Mouse (Mus musculus) midbrain, embryonic 16.5 days (tissue): ENCODE results near the gene Gm21411. TPM values are rescaled to one million over a fixed set of nuclear protein-coding genes. Genes with fewer than 3 reads are reported as not detected.
"Not testable (repeated sequence)": the region's sequence is repeated elsewhere in the genome, so short reads cannot be mapped to it uniquely, and the experiment has no call there.

Source experiments
- ATAC-seq: fragments of 200-750 bp; cut with Nextera tagmentation; 2 replicates; pipeline ENCODE4 v1.8.0; 2017; ENCODE audit warnings: moderate TSS enrichment
- H3K27ac ChIP-seq: fragments of 300-500 bp; sonication (generic); 2 replicates; pipeline ENCODE4 v1.5.1; 2014; ENCODE audit warnings: mild to moderate bottlenecking, low read length, mixed read lengths
- H3K27me3 ChIP-seq: fragments of 300-500 bp; sonication (generic); 2 replicates; pipeline ENCODE4 v1.6.1; 2014; ENCODE audit warnings: low read depth, low read length, mixed read lengths; ENCODE audit not compliant: control insufficient read depth, insufficient read depth
- H3K36me3 ChIP-seq: fragments of 300-500 bp; sonication (generic); 2 replicates; pipeline ENCODE4 v1.6.1; 2014; ENCODE audit warnings: mild to moderate bottlenecking, low read length, moderate library complexity, mixed read lengths; ENCODE audit not compliant: control insufficient read depth, insufficient read depth
- H3K4me1 ChIP-seq: fragments of 300-500 bp; sonication (generic); 2 replicates; pipeline ENCODE4 v1.6.1; 2014; ENCODE audit warnings: mild to moderate bottlenecking, low read length, mixed read lengths; ENCODE audit not compliant: control insufficient read depth, insufficient read depth
- H3K4me2 ChIP-seq: fragments of 300-500 bp; sonication (generic); 2 replicates; pipeline ENCODE4 v1.6.1; 2014; ENCODE audit warnings: mild to moderate bottlenecking, low read length, mixed read lengths
- H3K4me3 ChIP-seq: fragments of 300-500 bp; sonication (generic); 2 replicates; pipeline ENCODE4 v1.5.1; 2014; ENCODE audit warnings: low read depth, mild to moderate bottlenecking, low read length, moderate library complexity, mixed read lengths
- H3K9ac ChIP-seq: fragments of 300-500 bp; sonication (generic); 2 replicates; pipeline ENCODE4 v1.6.1; 2014; ENCODE audit warnings: low read depth, low read length, mixed read lengths
- H3K9me3 ChIP-seq: fragments of 300-500 bp; sonication (generic); replicated peaks from 2 replicates; pipeline ENCODE4 v1.6.1; 2014; ENCODE audit warnings: mild to moderate bottlenecking, low read length, mixed read lengths; ENCODE audit not compliant: control insufficient read depth, poor library complexity, severe bottlenecking
- whole genome bisulfite sequencing: fragments of 180-500 bp; shearing (Covaris S2); extraction: QIAGEN DNeasy Blood & Tissue Kit; methylation state at CpG from one replicate; pipeline ENCODE4 v1.1.7; 2014; 5-methylcytosine and 5-hydroxymethylcytosine counted together
- polyA plus RNA-seq: library from polyadenylated mRNA; unstranded; fragments of >200 nt; fragmentation: Nextera tagmentation; extraction: Ambion mirVana; gene quantifications from 2 replicates; pipeline ENCODE4 v1.2.1, GENCODE M21; 2015

The Gm21411 gene
- not detected in 2 replicates for polyA plus RNA-seq

DNA sequence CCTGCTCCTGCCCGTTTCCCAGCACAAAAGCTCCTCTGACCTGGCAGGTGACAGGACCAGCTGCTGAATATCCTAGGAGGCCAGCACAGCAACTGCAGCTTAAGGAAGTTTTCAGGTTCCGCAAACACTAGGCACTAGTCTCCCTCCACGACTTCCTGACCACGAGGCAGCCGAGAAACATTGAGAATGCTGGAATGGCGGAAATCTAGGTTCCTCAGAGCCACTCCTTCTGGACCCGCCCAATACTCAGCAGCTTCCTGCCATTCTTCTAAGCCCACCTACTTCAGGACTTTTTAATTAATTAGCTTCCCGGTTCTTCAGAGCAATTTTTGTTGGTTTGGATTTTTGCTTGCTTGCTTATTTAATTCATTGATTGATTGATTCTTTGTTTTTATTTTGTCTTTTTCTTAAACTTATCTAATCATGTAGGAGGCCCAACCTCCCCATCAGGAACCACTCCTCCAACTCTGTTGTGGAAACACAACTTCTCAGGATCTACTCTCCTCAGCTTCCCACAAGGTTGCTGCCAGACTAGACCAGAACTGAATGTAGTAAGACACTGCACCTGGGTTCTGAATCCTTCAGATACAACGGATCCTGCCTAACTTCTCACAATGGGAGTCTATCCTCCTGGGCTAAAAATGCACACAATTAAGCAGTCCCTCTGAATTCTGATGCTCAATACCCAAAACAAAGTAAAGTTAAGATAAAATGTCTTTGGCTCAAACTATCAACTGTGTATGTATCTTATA, at the start of gene Gm21411:
Gene Gm21411 (minus strand): TSS at position 205 of the 752 bp plus-strand sequence.
- H3K36me3 ChIP-seq, ATAC-seq, H3K4me3 ChIP-seq, H3K27me3 ChIP-seq, H3K9ac ChIP-seq, H3K27ac ChIP-seq, H3K4me1 ChIP-seq, H3K9me3 ChIP-seq, H3K4me2 ChIP-seq: not testable (repeated sequence)
- WGBS: 83% methylated on average over 9 of the region's 9 CpGs

GRCm38 (mm10) chr4:146941691-146942090, 32.3 kb upstream of the Gm21411 start:
- not testable (repeated sequence) for H3K9me3 ChIP-seq, H3K27me3 ChIP-seq, H3K9ac ChIP-seq, H3K4me3 ChIP-seq, H3K4me1 ChIP-seq, H3K4me2 ChIP-seq, H3K36me3 ChIP-seq, H3K27ac ChIP-seq, ATAC-seq
- WGBS: 65% methylated on average over 32 of the region's 32 CpGs

GRCm38 (mm10) chr4:146932311-146933082, 23.1 kb upstream of the Gm21411 start:
- no peaks in the 10 kb centered on the region for H3K27me3 ChIP-seq
- H3K4me2 ChIP-seq: peak overlapping the region; percentile 26; the same call in 1 of the 2 replicates
- ATAC-seq: 0 out of 2 replicates have a peak, but pooled peaks have one; percentile 28
- peaks cover 32% of the 10 kb centered on the region for H3K9me3 ChIP-seq
- WGBS: 9% methylated on average over 77 of the region's 77 CpGs
- H3K4me1 ChIP-seq: no peaks in the 10 kb centered on the region
- H3K4me3 ChIP-seq: peak overlapping the region; percentile 22
- H3K9ac ChIP-seq: no peak overlapping the region
- H3K27ac ChIP-seq: no peak overlapping the region
- no peaks in the 10 kb centered on the region for H3K36me3 ChIP-seq

DNA sequence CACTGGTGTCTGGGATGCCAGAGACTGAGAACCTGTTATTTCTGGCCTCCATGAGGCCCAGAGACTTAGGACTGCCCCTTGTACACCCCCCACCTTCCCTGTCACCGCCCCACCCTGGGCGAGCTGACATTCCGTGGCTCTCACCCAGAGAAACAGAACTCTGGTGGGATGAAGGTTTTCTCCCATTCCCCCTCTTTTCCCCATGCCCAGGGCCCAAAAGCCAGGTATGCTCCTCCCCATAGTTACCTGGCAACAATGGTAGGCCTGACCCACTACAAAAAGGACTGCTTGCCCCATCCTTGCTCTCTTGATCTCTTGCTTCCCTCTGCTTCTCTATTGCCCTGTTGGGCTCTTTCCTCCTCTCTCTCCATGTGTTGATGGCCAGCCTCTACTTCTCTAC, 5.8 kb upstream of the Gm21411 start:
- Histone ChIP-seq H3K9ac (no peak overlapping the region), H3K4me2 (no peak overlapping the region), H3K9me3 (peaks cover 17% of the 10 kb centered on the region), H3K4me3 (no peak overlapping the region), H3K36me3 (no peaks in the 10 kb centered on the region), H3K27ac (no peak overlapping the region), H3K4me1 (no peaks in the 10 kb centered on the region), H3K27me3 (no peaks in the 10 kb centered on the region)
- no peak for ATAC-seq
- 85% methylated on average over 3 of the region's 3 CpGs for WGBS

- not testable (repeated sequence) for H3K9ac ChIP-seq, H3K4me1 ChIP-seq, H3K9me3 ChIP-seq, H3K27me3 ChIP-seq, H3K27ac ChIP-seq, H3K36me3 ChIP-seq, H3K4me2 ChIP-seq, ATAC-seq, H3K4me3 ChIP-seq
- 89% methylated on average over 1 of the region's 1 CpGs for whole genome bisulfite sequencing
These were observed 1.3 kb downstream of the Gm21411 start for GRCm38 (mm10) chr4:146908131-146908530.

GRCm38 (mm10) chr4:146904782-146905181, 4.6 kb downstream of the Gm21411 start:
- not testable (repeated sequence) for H3K4me1 ChIP-seq, H3K27me3 ChIP-seq, H3K27ac ChIP-seq, H3K4me2 ChIP-seq, H3K9me3 ChIP-seq, ATAC-seq, H3K9ac ChIP-seq, H3K36me3 ChIP-seq, H3K4me3 ChIP-seq
- 74% methylated on average over 2 of the region's 2 CpGs for WGBS

DNA sequence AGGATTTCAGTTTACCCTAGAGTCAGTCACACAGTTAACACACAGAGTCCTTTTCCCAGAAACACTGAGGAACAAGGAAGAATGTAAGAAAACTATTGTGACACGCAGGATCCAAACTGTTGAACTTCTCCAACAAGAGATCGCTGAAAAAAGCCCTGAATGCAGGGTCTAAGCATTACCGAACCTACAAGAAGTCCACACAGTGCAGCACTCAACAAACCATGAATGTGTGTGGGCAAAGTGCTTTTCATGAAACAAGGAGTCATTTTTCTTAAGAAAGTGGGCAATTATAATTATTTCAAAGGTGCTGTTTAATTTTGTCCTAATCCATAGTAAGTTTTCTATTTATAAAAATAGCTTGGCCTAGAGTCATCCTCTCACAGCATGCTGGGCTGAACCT, 6.3 kb downstream of the Gm21411 start:
- H3K9ac ChIP-seq, H3K4me2 ChIP-seq, H3K27ac ChIP-seq, ATAC-seq, H3K9me3 ChIP-seq, H3K4me3 ChIP-seq, H3K4me1 ChIP-seq, H3K27me3 ChIP-seq, H3K36me3 ChIP-seq: not testable (repeated sequence)
- WGBS: 63% methylated on average over 3 of the region's 3 CpGs
